Mouse (Mus musculus): ENCODE measurements around the gene F3. TPM values are rescaled to one million over a fixed set of nuclear protein-coding genes. Genes with fewer than 3 reads are reported as not detected.

F3 gene
- polyA plus RNA-seq, 1 experiment = 3.6 TPM

DNA sequence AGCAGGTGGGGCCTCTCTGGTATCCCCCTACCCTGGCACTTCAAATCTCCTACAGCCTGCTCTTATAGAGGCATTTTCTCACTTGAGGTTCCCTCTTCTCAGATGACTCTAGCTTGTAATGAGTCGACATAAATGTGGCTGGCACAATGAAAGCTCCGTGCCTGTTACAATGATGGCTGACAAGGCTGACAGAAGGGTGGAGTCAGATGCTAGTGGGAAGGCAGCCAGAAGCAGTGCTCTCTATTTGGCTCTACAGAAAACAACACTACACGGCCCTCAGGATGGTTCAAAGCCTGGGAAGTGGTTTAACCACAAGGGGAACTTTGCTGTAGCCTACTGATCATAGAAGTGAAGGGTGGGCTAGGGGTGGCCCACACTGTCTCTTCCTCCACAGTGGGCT is 31.8 kb downstream of the F3 start:
- TF ChIP-seq CEBPB (IDR thresholded peaks at IDR 0.05; ENCODE audit: insufficient read depth, poor library complexity, severe bottlenecking) (no peak), REST (IDR thresholded peaks at IDR 0.05; ENCODE audit: insufficient read depth, insufficient read length) (no peak), POLR2A (IDR thresholded peaks at IDR 0.05; ENCODE audit: insufficient read length, low read depth) (no peak), MAX (IDR thresholded peaks at IDR 0.05; ENCODE audit: low read depth) (no peak), SRF (IDR thresholded peaks at IDR 0.05; ENCODE audit: control insufficient read depth, insufficient read length, low read depth) (no peak), MYOD1 (IDR thresholded peaks at IDR 0.05; ENCODE audit: control insufficient read depth in 1 of 3, insufficient read length in 2 of 3, low read depth in 2 of 3) (no peak), MYOG (IDR thresholded peaks at IDR 0.05; ENCODE audit: control insufficient read depth in 1 of 3, insufficient read depth in 1 of 3, insufficient read length in 2 of 3, low read depth in 2 of 3) (no peak), USF1 (IDR thresholded peaks at IDR 0.05; ENCODE audit: low read depth) (no peak)
- peaks cover 13% of the 10 kb centered on the region for H3K36me3 ChIP-seq (ENCODE audit: control insufficient read depth, insufficient read depth)
- no peaks in the 10 kb centered on the region for H3K27me3 ChIP-seq (ENCODE audit: control insufficient read depth, insufficient read depth, insufficient read length)
- H3K4me2 ChIP-seq (ENCODE audit: low read depth) = no peak overlapping the region
- no peaks in the 10 kb centered on the region for H3K79me2 ChIP-seq (ENCODE audit: control insufficient read depth, insufficient read depth)
- H3ac ChIP-seq (ENCODE audit: control insufficient read depth, insufficient read length) = no peak overlapping the region
- H3K4me3 ChIP-seq = no peak overlapping the region

DNA sequence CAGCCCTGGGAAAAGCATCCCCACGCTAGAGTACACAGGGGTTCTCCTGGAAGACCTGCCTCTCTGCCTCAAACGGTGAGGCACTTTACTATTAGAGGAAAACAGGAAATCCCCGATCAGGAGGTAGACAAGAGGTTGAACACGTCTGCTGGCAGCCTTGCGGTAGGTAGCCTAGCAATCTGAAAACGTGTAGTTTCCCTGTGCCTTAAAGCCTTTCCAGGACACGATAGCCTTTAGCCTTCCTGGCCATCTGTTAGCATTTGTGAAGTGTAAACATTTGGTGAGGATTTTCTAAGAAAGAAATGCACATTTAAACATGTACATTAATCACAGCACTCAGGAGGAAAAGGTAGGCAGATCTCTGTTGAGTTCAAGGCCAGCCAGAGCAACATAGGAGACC is 35.0 kb downstream of the F3 start:
- no peak for TF ChIP-seq TCF3 (IDR thresholded peaks at IDR 0.05; ENCODE audit: insufficient read length, low read depth)
- no peak for TF ChIP-seq POLR2A (IDR thresholded peaks at IDR 0.05; ENCODE audit: insufficient read length, low read depth)
- TF ChIP-seq POLR2AphosphoS2 (IDR thresholded peaks at IDR 0.05; ENCODE audit: insufficient read length, low read depth) = no peak
- TF ChIP-seq TCF12 (IDR thresholded peaks at IDR 0.05; ENCODE audit: insufficient read depth, poor library complexity, severe bottlenecking) = no peak
- no peak for TF ChIP-seq CEBPB (IDR thresholded peaks at IDR 0.05; ENCODE audit: insufficient read depth, poor library complexity, severe bottlenecking)
- no peak for TF ChIP-seq REST (IDR thresholded peaks at IDR 0.05; ENCODE audit: insufficient read depth, insufficient read length)
- no peak for TF ChIP-seq SRF (IDR thresholded peaks at IDR 0.05; ENCODE audit: control insufficient read depth, insufficient read length, low read depth)
- TF ChIP-seq E2F4 (IDR thresholded peaks at IDR 0.05; ENCODE audit: insufficient read depth) = no peak
- no peak for TF ChIP-seq USF1 (IDR thresholded peaks at IDR 0.05; ENCODE audit: low read depth)
- no peak for TF ChIP-seq MAX (IDR thresholded peaks at IDR 0.05; ENCODE audit: low read depth)
- no peak for TF ChIP-seq MYOD1 (IDR thresholded peaks at IDR 0.05; ENCODE audit: control insufficient read depth in 1 of 3, insufficient read length in 2 of 3, low read depth in 2 of 3)
- no peak for TF ChIP-seq MYOG (IDR thresholded peaks at IDR 0.05; ENCODE audit: control insufficient read depth in 1 of 3, insufficient read depth in 1 of 3, insufficient read length in 2 of 3, low read depth in 2 of 3)
- H3K27me3 ChIP-seq (ENCODE audit: control insufficient read depth, insufficient read depth, insufficient read length) = no peaks in the 10 kb centered on the region
- H3ac ChIP-seq (ENCODE audit: control insufficient read depth, insufficient read length) = no peak overlapping the region
- peaks cover 13% of the 10 kb centered on the region for H3K36me3 ChIP-seq (ENCODE audit: control insufficient read depth, insufficient read depth)
- H3K4me2 ChIP-seq (ENCODE audit: low read depth) = no peak overlapping the region
- no peaks in the 10 kb centered on the region for H3K79me2 ChIP-seq (ENCODE audit: control insufficient read depth, insufficient read depth)
- no peak overlapping the region for H3K4me3 ChIP-seq

DNA sequence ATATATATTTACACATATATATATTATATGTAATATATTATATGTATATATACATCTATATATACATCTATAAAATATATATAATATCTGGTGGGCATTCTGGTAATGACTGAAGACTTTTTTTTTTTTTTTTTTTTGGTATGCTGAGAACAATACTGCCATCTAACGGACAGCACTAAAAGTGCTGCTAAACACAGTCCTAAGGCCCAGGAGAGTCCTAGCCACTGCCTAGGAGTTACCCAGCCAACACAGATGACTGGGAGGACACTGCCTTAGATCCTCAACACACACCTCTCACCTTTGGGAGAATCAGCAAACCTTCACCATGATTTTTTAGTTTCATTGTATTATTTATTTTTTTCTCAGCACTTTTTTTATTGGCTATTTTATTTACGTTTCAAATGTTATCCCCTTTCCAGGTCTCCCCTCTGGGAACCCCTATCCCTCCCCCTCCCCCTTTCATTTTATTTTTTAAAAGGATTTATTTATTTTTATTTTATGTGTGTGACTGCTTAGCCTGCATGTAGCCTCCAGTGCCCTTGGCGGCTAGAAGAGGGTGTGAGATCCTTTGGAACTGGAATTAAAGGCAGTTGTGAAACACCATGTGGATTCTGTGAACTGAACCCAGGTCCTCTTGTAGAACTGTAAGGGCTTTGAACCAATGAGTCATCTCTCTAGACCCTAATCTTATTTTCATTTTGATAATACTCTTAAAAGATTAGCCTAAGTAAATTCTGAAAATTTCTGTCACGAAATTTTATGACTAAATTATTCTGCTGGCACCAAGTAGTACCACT is 38.9 kb downstream of the F3 start:
- Histone ChIP-seq H3K36me3 (ENCODE audit: control insufficient read depth, insufficient read depth) (peaks cover 26% of the 10 kb centered on the region), H3K4me2 (ENCODE audit: low read depth) (no peak overlapping the region), H3K79me2 (ENCODE audit: control insufficient read depth, insufficient read depth) (no peaks in the 10 kb centered on the region), H3K27me3 (ENCODE audit: control insufficient read depth, insufficient read depth, insufficient read length) (no peaks in the 10 kb centered on the region), H3ac (ENCODE audit: control insufficient read depth, insufficient read length) (no peak overlapping the region), H3K4me3 (no peak overlapping the region)
- TF ChIP-seq TCF12 (IDR thresholded peaks at IDR 0.05; ENCODE audit: insufficient read depth, poor library complexity, severe bottlenecking) (no peak), SRF (IDR thresholded peaks at IDR 0.05; ENCODE audit: control insufficient read depth, insufficient read length, low read depth) (no peak), POLR2AphosphoS2 (IDR thresholded peaks at IDR 0.05; ENCODE audit: insufficient read length, low read depth) (no peak), USF1 (IDR thresholded peaks at IDR 0.05; ENCODE audit: low read depth) (no peak), MYOD1 (IDR thresholded peaks at IDR 0.05; ENCODE audit: control insufficient read depth in 1 of 3, insufficient read length in 2 of 3, low read depth in 2 of 3) (no peak), TCF3 (IDR thresholded peaks at IDR 0.05; ENCODE audit: insufficient read length, low read depth) (no peak), E2F4 (IDR thresholded peaks at IDR 0.05; ENCODE audit: insufficient read depth) (no peak), CEBPB (IDR thresholded peaks at IDR 0.05; ENCODE audit: insufficient read depth, poor library complexity, severe bottlenecking) (no peak), POLR2A (IDR thresholded peaks at IDR 0.05; ENCODE audit: insufficient read length, low read depth) (no peak), MAX (IDR thresholded peaks at IDR 0.05; ENCODE audit: low read depth) (no peak), REST (IDR thresholded peaks at IDR 0.05; ENCODE audit: insufficient read depth, insufficient read length) (no peak), MYOG (IDR thresholded peaks at IDR 0.05; ENCODE audit: control insufficient read depth in 1 of 3, insufficient read depth in 1 of 3, insufficient read length in 2 of 3, low read depth in 2 of 3) (no peak)

DNA sequence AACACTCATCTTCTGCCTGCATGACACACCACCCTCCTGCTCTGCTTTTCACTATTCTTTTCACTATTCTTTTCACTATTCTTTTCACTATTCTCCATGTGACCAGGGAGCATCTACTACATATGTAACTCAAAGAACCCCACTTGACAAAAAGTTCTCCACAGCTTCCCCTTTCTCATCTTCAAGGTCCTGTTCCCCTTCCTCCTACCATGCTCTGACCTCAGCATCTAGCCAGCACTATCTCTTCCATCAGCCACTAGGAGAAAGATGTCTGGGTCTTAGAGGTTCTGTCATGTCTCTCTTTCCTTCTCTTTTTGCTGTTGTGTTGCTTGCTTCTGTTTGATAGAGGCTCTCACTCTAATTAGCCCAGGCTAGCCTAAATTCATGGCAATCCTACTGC is 42.7 kb downstream of the F3 start:
- H3K4me3 ChIP-seq = no peak overlapping the region
- H3K27me3 ChIP-seq (ENCODE audit: control insufficient read depth, insufficient read depth, insufficient read length) = no peaks in the 10 kb centered on the region
- H3K4me2 ChIP-seq (ENCODE audit: low read depth) = no peak overlapping the region
- peaks cover 36% of the 10 kb centered on the region for H3K36me3 ChIP-seq (ENCODE audit: control insufficient read depth, insufficient read depth)
- no peaks in the 10 kb centered on the region for H3K79me2 ChIP-seq (ENCODE audit: control insufficient read depth, insufficient read depth)
- TF ChIP-seq MYOG (IDR thresholded peaks at IDR 0.05; ENCODE audit: control insufficient read depth in 1 of 3, insufficient read depth in 1 of 3, insufficient read length in 2 of 3, low read depth in 2 of 3) = no peak
- no peak for TF ChIP-seq REST (IDR thresholded peaks at IDR 0.05; ENCODE audit: insufficient read depth, insufficient read length)
- TF ChIP-seq TCF3 (IDR thresholded peaks at IDR 0.05; ENCODE audit: insufficient read length, low read depth) = no peak
- no peak for TF ChIP-seq E2F4 (IDR thresholded peaks at IDR 0.05; ENCODE audit: insufficient read depth)
- no peak for TF ChIP-seq MAX (IDR thresholded peaks at IDR 0.05; ENCODE audit: low read depth)
- TF ChIP-seq USF1 (IDR thresholded peaks at IDR 0.05; ENCODE audit: low read depth) = no peak
- TF ChIP-seq CEBPB (IDR thresholded peaks at IDR 0.05; ENCODE audit: insufficient read depth, poor library complexity, severe bottlenecking) = no peak
- no peak for TF ChIP-seq TCF12 (IDR thresholded peaks at IDR 0.05; ENCODE audit: insufficient read depth, poor library complexity, severe bottlenecking)
- no peak for TF ChIP-seq POLR2A (IDR thresholded peaks at IDR 0.05; ENCODE audit: insufficient read length, low read depth)
- TF ChIP-seq SRF (IDR thresholded peaks at IDR 0.05; ENCODE audit: control insufficient read depth, insufficient read length, low read depth) = no peak
- no peak for TF ChIP-seq MYOD1 (IDR thresholded peaks at IDR 0.05; ENCODE audit: control insufficient read depth in 1 of 3, insufficient read length in 2 of 3, low read depth in 2 of 3)
- TF ChIP-seq POLR2AphosphoS2 (IDR thresholded peaks at IDR 0.05; ENCODE audit: insufficient read length, low read depth) = no peak
- no peak overlapping the region for H3ac ChIP-seq (ENCODE audit: control insufficient read depth, insufficient read length)
